Mouse (Mus musculus): ENCODE measurements around the gene Stox2. TPM values are rescaled to one million over a fixed set of nuclear protein-coding genes. Genes with fewer than 3 reads are reported as not detected.
"Not testable (repeated sequence)": the region's sequence is repeated elsewhere in the genome, so short reads cannot be mapped to it uniquely, and the experiment has no call there.

Gene Stox2
- polyA plus RNA-seq, 1 experiment from 2014 or later, result 25.1 TPM

GRCm38 (mm10) chr8:47435861-47436260, 10.3 kb downstream of the Stox2 start:
- DNase-seq (ENCODE audit: extremely low spot score, low spot score), result no peak
- Histone ChIP-seq H3K27ac (no peak overlapping the region), H3K9me3 (no peaks in the 10 kb centered on the region), H3K36me3 (replicated peaks) (no peaks in the 10 kb centered on the region), H3K27me3 (ENCODE audit: poor library complexity, severe bottlenecking) (no peaks in the 10 kb centered on the region), H3K4me3 (no peak overlapping the region), H3K4me1 (peaks cover 8% of the 10 kb centered on the region)
- WGBS, result 85% methylated on average over 2 of the region's 2 CpGs

- Histone ChIP-seq H3K4me1 (peaks cover 8% of the 10 kb centered on the region), H3K9me3 (no peaks in the 10 kb centered on the region), H3K4me3 (no peak overlapping the region), H3K27ac (no peak overlapping the region), H3K27me3 (ENCODE audit: poor library complexity, severe bottlenecking) (no peaks in the 10 kb centered on the region), H3K36me3 (replicated peaks) (no peaks in the 10 kb centered on the region)
- no peak for DNase-seq (ENCODE audit: extremely low spot score, low spot score)
- WGBS, result 81% methylated on average over 4 of the region's 4 CpGs
Measured at GRCm38 (mm10) chr8:47435412-47435811, 10.8 kb downstream of the Stox2 start.

GRCm38 (mm10) chr8:47431263-47431662, 14.9 kb downstream of the Stox2 start:
- Histone ChIP-seq H3K4me3 (no peak overlapping the region), H3K27ac (no peak overlapping the region), H3K27me3 (ENCODE audit: poor library complexity, severe bottlenecking) (no peaks in the 10 kb centered on the region), H3K9me3 (no peaks in the 10 kb centered on the region), H3K4me1 (no peaks in the 10 kb centered on the region), H3K36me3 (replicated peaks) (no peaks in the 10 kb centered on the region)
- 67% methylated on average over 4 of the region's 4 CpGs for WGBS
- no peak for DNase-seq (ENCODE audit: extremely low spot score, low spot score)

GRCm38 (mm10) chr8:47414258-47414525, 32.0 kb downstream of the Stox2 start:
- Histone ChIP-seq H3K27me3 (ENCODE audit: poor library complexity, severe bottlenecking) (peaks cover 77% of the 10 kb centered on the region), H3K4me3 (peak overlapping the region; percentile 76), H3K4me1 (peaks cover 46% of the 10 kb centered on the region)
- H3K36me3 ChIP-seq (replicated peaks); H3K9me3 ChIP-seq; H3K27ac ChIP-seq: not testable (repeated sequence)
- under 1% methylated on average over 8 of the region's 8 CpGs for WGBS
- peak; percentile 28 for DNase-seq (ENCODE audit: extremely low spot score, low spot score)

- Histone ChIP-seq H3K36me3 (replicated peaks) (no peaks in the 10 kb centered on the region), H3K27ac (peak overlapping the region; percentile 81), H3K9me3 (no peaks in the 10 kb centered on the region), H3K27me3 (ENCODE audit: poor library complexity, severe bottlenecking) (peaks cover 82% of the 10 kb centered on the region), H3K4me1 (peaks cover 51% of the 10 kb centered on the region), H3K4me3 (peak overlapping the region; percentile 76)
- DNase-seq (ENCODE audit: extremely low spot score, low spot score), result peak; percentile 64
- WGBS, result under 1% methylated on average over 46 of the region's 46 CpGs
Measured at GRCm38 (mm10) chr8:47413524-47414257, 32.5 kb downstream of the Stox2 start.

- Histone ChIP-seq H3K9me3 (no peaks in the 10 kb centered on the region), H3K4me3 (peak overlapping the region; percentile 76), H3K4me1 (peaks cover 53% of the 10 kb centered on the region), H3K27me3 (ENCODE audit: poor library complexity, severe bottlenecking) (peaks cover 90% of the 10 kb centered on the region), H3K27ac (peak overlapping the region; percentile 81), H3K36me3 (replicated peaks) (no peaks in the 10 kb centered on the region)
- WGBS, result under 1% methylated on average over 81 of the region's 81 CpGs
- DNase-seq (ENCODE audit: extremely low spot score, low spot score), result peak; percentile 62
Measured at GRCm38 (mm10) chr8:47412696-47413523, 33.3 kb downstream of the Stox2 start.

- Histone ChIP-seq H3K4me1 (peaks cover 53% of the 10 kb centered on the region), H3K27me3 (ENCODE audit: poor library complexity, severe bottlenecking) (peaks cover 97% of the 10 kb centered on the region), H3K4me3 (peak overlapping the region; percentile 76), H3K36me3 (replicated peaks) (no peaks in the 10 kb centered on the region), H3K27ac (peak overlapping the region; percentile 81; the same call in 1 of the 2 replicates), H3K9me3 (no peaks in the 10 kb centered on the region)
- peak; percentile 36 for DNase-seq (ENCODE audit: extremely low spot score, low spot score)
- WGBS, result under 1% methylated on average over 43 of the region's 43 CpGs
Measured at GRCm38 (mm10) chr8:47411994-47412695, 34.0 kb downstream of the Stox2 start.

- peak overlapping the region; percentile 76 for H3K4me3 ChIP-seq
- peaks cover 53% of the 10 kb centered on the region for H3K4me1 ChIP-seq
- H3K27ac ChIP-seq, result no peak overlapping the region
- no peaks in the 10 kb centered on the region for H3K36me3 ChIP-seq (replicated peaks)
- H3K27me3 ChIP-seq (ENCODE audit: poor library complexity, severe bottlenecking), result peaks cover 91% of the 10 kb centered on the region
- H3K9me3 ChIP-seq, result no peaks in the 10 kb centered on the region
- WGBS, result 3% methylated on average over 12 of the region's 12 CpGs
- DNase-seq (ENCODE audit: extremely low spot score, low spot score), result no peak
Measured at GRCm38 (mm10) chr8:47411321-47411720, 34.8 kb downstream of the Stox2 start.

- Histone ChIP-seq H3K27ac (no peak overlapping the region), H3K4me3 (no peak overlapping the region; the same call in 1 of the 2 replicates), H3K27me3 (ENCODE audit: poor library complexity, severe bottlenecking) (peaks cover 68% of the 10 kb centered on the region), H3K36me3 (replicated peaks) (no peaks in the 10 kb centered on the region), H3K9me3 (no peaks in the 10 kb centered on the region), H3K4me1 (peaks cover 47% of the 10 kb centered on the region)
- WGBS, result 6% methylated on average over 8 of the region's 8 CpGs
- DNase-seq (ENCODE audit: extremely low spot score, low spot score), result peak; percentile 23
Measured at GRCm38 (mm10) chr8:47409061-47409460, 37.1 kb downstream of the Stox2 start.

- Histone ChIP-seq H3K36me3 (replicated peaks) (no peaks in the 10 kb centered on the region), H3K4me3 (no peak overlapping the region), H3K27me3 (ENCODE audit: poor library complexity, severe bottlenecking) (peaks cover 26% of the 10 kb centered on the region), H3K4me1 (peaks cover 11% of the 10 kb centered on the region), H3K27ac (no peak overlapping the region), H3K9me3 (no peaks in the 10 kb centered on the region)
- 95% methylated on average over 1 of the region's 2 CpGs for WGBS
- no peak for DNase-seq (ENCODE audit: extremely low spot score, low spot score)
Measured at GRCm38 (mm10) chr8:47404852-47405251, 41.3 kb downstream of the Stox2 start.

GRCm38 (mm10) chr8:47392927-47393326, 53.2 kb downstream of the Stox2 start:
- no peaks in the 10 kb centered on the region for H3K27me3 ChIP-seq (ENCODE audit: poor library complexity, severe bottlenecking)
- H3K4me1 ChIP-seq, result peaks cover 13% of the 10 kb centered on the region
- 71% methylated on average over 7 of the region's 7 CpGs for WGBS
- no peaks in the 10 kb centered on the region for H3K36me3 ChIP-seq (replicated peaks)
- no peak overlapping the region for H3K27ac ChIP-seq
- H3K4me3 ChIP-seq, result no peak overlapping the region
- no peaks in the 10 kb centered on the region for H3K9me3 ChIP-seq
- no peak for DNase-seq (ENCODE audit: extremely low spot score, low spot score)

- H3K4me1 ChIP-seq, result peaks cover 15% of the 10 kb centered on the region
- DNase-seq (ENCODE audit: extremely low spot score, low spot score), result no peak
- no peak overlapping the region for H3K4me3 ChIP-seq
- H3K27ac ChIP-seq, result no peak overlapping the region
- 90% methylated on average over 18 of the region's 18 CpGs for WGBS
- H3K36me3 ChIP-seq (replicated peaks), result no peaks in the 10 kb centered on the region
- no peaks in the 10 kb centered on the region for H3K9me3 ChIP-seq
- no peaks in the 10 kb centered on the region for H3K27me3 ChIP-seq (ENCODE audit: poor library complexity, severe bottlenecking)
Measured at GRCm38 (mm10) chr8:47392290-47392689, 53.9 kb downstream of the Stox2 start.

- Histone ChIP-seq H3K27ac (no peak overlapping the region), H3K9me3 (no peaks in the 10 kb centered on the region), H3K4me1 (peaks cover 15% of the 10 kb centered on the region), H3K36me3 (replicated peaks) (no peaks in the 10 kb centered on the region), H3K27me3 (ENCODE audit: poor library complexity, severe bottlenecking) (no peaks in the 10 kb centered on the region), H3K4me3 (no peak overlapping the region)
- WGBS, result 94% methylated on average over 10 of the region's 10 CpGs
- no peak for DNase-seq (ENCODE audit: extremely low spot score, low spot score)
Measured at GRCm38 (mm10) chr8:47391844-47392243, 54.3 kb downstream of the Stox2 start.

Measured in forebrain, embryonic 10.5 days (tissue).